Mouse (Mus musculus) testis, adult 2 months (tissue): ENCODE data around the gene Kank1.

Source experiments
- CTCF ChIP-seq: fragments of 200-500 bp; IDR thresholded peaks from 2 replicates; pipeline ENCODE4 v1.5.1; 2012; ENCODE audit warnings: low read depth, mild to moderate bottlenecking, inconsistent platforms, low read length, moderate library complexity; ENCODE audit not compliant: control insufficient read depth, insufficient read depth, insufficient replicate concordance
- POLR2A ChIP-seq: fragments of 200-500 bp; IDR thresholded peaks from 2 replicates; pipeline ENCODE4 v1.6.1; 2012; ENCODE audit warnings: low read depth, mild to moderate bottlenecking, inconsistent platforms, low read length, moderate library complexity; ENCODE audit not compliant: control insufficient read depth

DNA sequence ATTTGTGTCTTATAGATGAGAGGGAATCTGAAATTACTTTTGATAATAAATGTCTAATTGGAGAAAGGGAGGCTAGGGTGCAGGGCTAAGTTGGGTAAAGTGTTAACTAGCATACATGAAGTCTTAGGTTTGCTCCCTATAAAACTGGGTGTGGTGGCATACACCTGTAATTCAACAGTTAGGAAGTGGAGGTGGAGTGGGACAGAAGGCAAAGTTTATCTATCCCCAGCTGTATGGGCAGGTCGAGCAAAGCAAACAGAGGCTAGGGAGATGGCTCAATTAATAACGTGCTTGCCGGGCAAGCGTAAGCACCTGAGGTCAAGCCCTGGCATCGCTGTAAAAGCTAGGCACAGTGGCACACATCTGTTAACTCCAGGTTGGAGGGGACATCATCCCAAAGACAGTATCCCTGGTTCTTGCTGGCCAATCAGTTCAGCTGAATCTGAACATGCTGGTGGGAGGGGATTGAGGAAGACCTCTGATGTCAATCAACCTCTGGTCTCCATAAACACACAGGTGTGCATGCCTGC is 54.3 kb downstream of the Kank1 start:
- no peak for TF ChIP-seq POLR2A
- TF ChIP-seq CTCF, result no peak
